Comparison of ENCODE assay signal across 9 mouse cellular contexts in the genomic region with DNA sequence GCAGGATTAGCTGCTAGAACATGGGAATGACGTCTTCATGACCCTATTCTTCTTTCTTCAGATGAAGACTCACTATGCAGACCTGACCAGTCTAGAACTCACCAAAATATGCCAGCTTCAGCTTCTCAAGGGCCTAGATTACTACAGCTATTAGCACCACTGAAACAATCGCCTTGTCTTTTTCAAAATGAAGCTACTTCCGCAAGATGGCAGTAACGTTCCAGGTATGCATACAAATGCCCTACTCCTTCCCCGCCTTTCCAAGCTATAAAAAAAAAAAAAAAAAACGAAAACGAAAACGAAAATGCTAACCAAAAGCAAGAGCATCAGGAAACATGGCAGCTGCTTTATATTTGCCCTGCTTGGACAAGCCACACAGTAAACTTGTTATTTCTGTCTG.
DNase-seq lines count a peak whose midpoint lies in the region; ATAC-seq and TF ChIP-seq lines count a peak whose summit lies in the region.
"Had no signal": no experiment of that assay in that cellular context is flagged by ENCODE, and none has a peak within 500 bp of the region (broad histone marks: within the 10 kb centered on the region; RNA-seq: fewer than 3 reads in every experiment).

No protein-coding gene starts in this region.

- ATAC-seq in intestine, postnatal 0 days, result no peak
- ATAC-seq in intestine, embryonic 15.5 days, result no peak
- ATAC-seq in midbrain, embryonic 14.5 days (ENCODE audit: low FRiP score, low TSS enrichment), result no peak
- ATAC-seq in midbrain, embryonic 13.5 days, result no peak
- no peak for ATAC-seq in granulocyte monocyte progenitor cell, adult 5-6 weeks (replicated peaks; ENCODE audit: poor library complexity, severe bottlenecking)

- no peak overlapping the region for H3K9ac ChIP-seq in intestine, postnatal 0 days (ENCODE audit: low read depth, low read length)
- H3K9ac ChIP-seq in intestine, embryonic 15.5 days, result no peak overlapping the region
- no peak overlapping the region for H3K9ac ChIP-seq in midbrain, embryonic 14.5 days (replicated peaks; ENCODE audit: low read length)
- H3K9ac ChIP-seq in midbrain, embryonic 13.5 days (replicated peaks), result no peak overlapping the region
- H3K9ac ChIP-seq: liver, embryonic 13.5 days had no signal

- H3K36me3 ChIP-seq in intestine, postnatal 0 days (ENCODE audit: control insufficient read depth, insufficient read depth), result no peaks in the 10 kb centered on the region; the same call in none of the 2 replicates
- no peaks in the 10 kb centered on the region for H3K36me3 ChIP-seq in intestine, embryonic 15.5 days
- no peaks in the 10 kb centered on the region for H3K36me3 ChIP-seq in midbrain, embryonic 14.5 days (ENCODE audit: control insufficient read depth, insufficient read depth, low read length)
- no peaks in the 10 kb centered on the region for H3K36me3 ChIP-seq in midbrain, embryonic 13.5 days
- H3K36me3 ChIP-seq: liver, embryonic 13.5 days had no signal

- no peaks in the 10 kb centered on the region for H3K9me3 ChIP-seq in intestine, postnatal 0 days (ENCODE audit: control insufficient read depth)
- no peaks in the 10 kb centered on the region for H3K9me3 ChIP-seq in intestine, embryonic 15.5 days
- H3K9me3 ChIP-seq in midbrain, embryonic 14.5 days (ENCODE audit: control insufficient read depth, low read length), result no peaks in the 10 kb centered on the region
- H3K9me3 ChIP-seq in midbrain, embryonic 13.5 days, result no peaks in the 10 kb centered on the region
- H3K9me3 ChIP-seq: liver, embryonic 13.5 days had no signal

- no peaks in the 10 kb centered on the region for H3K27me3 ChIP-seq in intestine, postnatal 0 days (replicated peaks; ENCODE audit: control insufficient read depth, insufficient read depth, low read length)
- H3K27me3 ChIP-seq in intestine, embryonic 15.5 days (replicated peaks), result no peaks in the 10 kb centered on the region
- H3K27me3 ChIP-seq in midbrain, embryonic 14.5 days (ENCODE audit: control insufficient read depth, insufficient read depth, low read length), result no peaks in the 10 kb centered on the region
- no peaks in the 10 kb centered on the region for H3K27me3 ChIP-seq in midbrain, embryonic 13.5 days
- H3K27me3 ChIP-seq: liver, embryonic 13.5 days had no signal

- H3K4me1 ChIP-seq in intestine, postnatal 0 days (replicated peaks; ENCODE audit: control insufficient read depth, insufficient read depth, low read length), result no peaks in the 10 kb centered on the region
- H3K4me1 ChIP-seq in intestine, embryonic 15.5 days (replicated peaks), result no peaks in the 10 kb centered on the region
- H3K4me1 ChIP-seq in midbrain, embryonic 14.5 days (ENCODE audit: control insufficient read depth, insufficient read depth, low read length), result no peaks in the 10 kb centered on the region
- H3K4me1 ChIP-seq in midbrain, embryonic 13.5 days (replicated peaks), result no peaks in the 10 kb centered on the region

- 58% methylated on average over 8 of the region's 8 CpGs for WGBS in intestine, postnatal 0 days
- 65% methylated on average over 8 of the region's 8 CpGs for WGBS in intestine, embryonic 15.5 days
- 66% methylated on average over 8 of the region's 8 CpGs for WGBS in midbrain, embryonic 14.5 days
- WGBS in midbrain, embryonic 13.5 days, result 67% methylated on average over 8 of the region's 8 CpGs

- no peak overlapping the region for H3K4me3 ChIP-seq in intestine, postnatal 0 days (ENCODE audit: low read depth, low read length)
- H3K4me3 ChIP-seq in intestine, embryonic 15.5 days (replicated peaks), result no peak overlapping the region
- no peak overlapping the region for H3K4me3 ChIP-seq in midbrain, embryonic 14.5 days (replicated peaks; ENCODE audit: low read depth, low read length)
- H3K4me3 ChIP-seq in midbrain, embryonic 13.5 days (replicated peaks), result no peak overlapping the region
- H3K4me3 ChIP-seq: liver, embryonic 13.5 days had no signal

- TF ChIP-seq CTCF in intestine, postnatal 0 days (IDR thresholded peaks at IDR 0.05; ENCODE audit: low read depth), result peak; percentile 40

- peak; percentile 21 for DNase-seq in adrenal gland, postnatal 14 days
- DNase-seq in adrenal gland, postnatal 4 days (ENCODE audit: low spot score in 2 of 2), result no peak
- DNase-seq in midbrain, embryonic 14.5 days, result peak; percentile 60
- DNase-seq in lung, postnatal 36 days, result peak; percentile 73
- DNase-seq: liver, embryonic 13.5 days had no signal

- no peak overlapping the region for H3K4me2 ChIP-seq in intestine, postnatal 0 days (replicated peaks; ENCODE audit: low read depth)
- no peak overlapping the region for H3K4me2 ChIP-seq in intestine, embryonic 15.5 days (replicated peaks)
- H3K4me2 ChIP-seq in midbrain, embryonic 14.5 days (ENCODE audit: low read length), result no peak overlapping the region
- no peak overlapping the region for H3K4me2 ChIP-seq in midbrain, embryonic 13.5 days (replicated peaks)

- H3K27ac ChIP-seq in intestine, postnatal 0 days (ENCODE audit: low read depth, low read length), result no peak overlapping the region
- no peak overlapping the region for H3K27ac ChIP-seq in intestine, embryonic 15.5 days
- no peak overlapping the region for H3K27ac ChIP-seq in midbrain, embryonic 14.5 days (replicated peaks; ENCODE audit: low read depth, low read length)
- no peak overlapping the region for H3K27ac ChIP-seq in midbrain, embryonic 13.5 days
- H3K27ac ChIP-seq: liver, embryonic 13.5 days had no signal

Comparison
In these comparisons a context has a peak if more than half of its experiments do, and no peak if none do; other contexts are left out.
1. DNase-seq: peak in adrenal gland, postnatal 14 days (single experiment), midbrain, embryonic 14.5 days (single experiment) and lung, postnatal 36 days (single experiment); none in adrenal gland, postnatal 4 days (0 of 2).